Mouse (Mus musculus) megakaryocyte, adult 5-6 weeks (primary cell): ENCODE results near the gene Rab11fip4. TPM values are rescaled to one million over a fixed set of nuclear protein-coding genes. Genes with fewer than 3 reads are reported as not detected.

Experiments
- ATAC-seq: 2 replicates; pipeline ENCODE4 v1.8.0; 2016; ENCODE audit warnings: mild to moderate bottlenecking, inconsistent platforms; ENCODE audit not compliant: poor library complexity, severe bottlenecking
- total RNA-seq, 2 experiments: library from RNA; stranded (forward) in 1 of 2; stranded (reverse) in 1 of 2; fragments of 153-499, 151-499 nt in 1 of 2; fragments of 221-1000, 200-1000 nt in 1 of 2; gene quantifications; 2 replicates each; pipeline versions ENCODE4 v1.2.3 to v1.2.4; 2015 to 2017

Gene Rab11fip4
- total RNA-seq, 2 experiments from 2014 or later: 3.7 to 13.3 TPM

- no peak for ATAC-seq
Measured at GRCm38 (mm10) chr11:79613711-79614110, 22.7 kb downstream of the Rab11fip4 start.

GRCm38 (mm10) chr11:79614880-79615279 is 23.9 kb downstream of the Rab11fip4 start:
- ATAC-seq: no peak

- no peak for ATAC-seq
Measured at GRCm38 (mm10) chr11:79615871-79616270, 24.9 kb downstream of the Rab11fip4 start.

GRCm38 (mm10) chr11:79617991-79618390 is 27.0 kb downstream of the Rab11fip4 start:
- ATAC-seq: no peak

- peak; percentile 97 for ATAC-seq
Measured at GRCm38 (mm10) chr11:79623029-79623428, 32.0 kb downstream of the Rab11fip4 start.

GRCm38 (mm10) chr11:79624801-79625302 is 33.8 kb downstream of the Rab11fip4 start:
- ATAC-seq: peak; percentile 68

- ATAC-seq: peak; percentile 67
Measured at GRCm38 (mm10) chr11:79628716-79629115, 37.7 kb downstream of the Rab11fip4 start.

GRCm38 (mm10) chr11:79629752-79630374 is 38.9 kb downstream of the Rab11fip4 start:
- ATAC-seq: no peak

- no peak for ATAC-seq
Measured at GRCm38 (mm10) chr11:79630521-79630920, 39.5 kb downstream of the Rab11fip4 start.

- ATAC-seq: no peak
Measured at GRCm38 (mm10) chr11:79633366-79633765, 42.4 kb downstream of the Rab11fip4 start.

- no peak for ATAC-seq
Measured at GRCm38 (mm10) chr11:79635661-79636449, 44.8 kb downstream of the Rab11fip4 start.

- ATAC-seq: no peak
Measured at GRCm38 (mm10) chr11:79636481-79636880, 45.5 kb downstream of the Rab11fip4 start.

- no peak for ATAC-seq
Measured at GRCm38 (mm10) chr11:79638691-79639090, 47.7 kb downstream of the Rab11fip4 start.

- peak; percentile 74 for ATAC-seq
Measured at GRCm38 (mm10) chr11:79640940-79641733, 50.1 kb downstream of the Rab11fip4 start.

- no peak for ATAC-seq
Measured at GRCm38 (mm10) chr11:79643730-79644129, 52.7 kb downstream of the Rab11fip4 start.

- no peak for ATAC-seq
Measured at GRCm38 (mm10) chr11:79644717-79645191, 53.7 kb downstream of the Rab11fip4 start.

GRCm38 (mm10) chr11:79646026-79646425 is 55.0 kb downstream of the Rab11fip4 start:
- no peak for ATAC-seq

GRCm38 (mm10) chr11:79646467-79647070 is 55.6 kb downstream of the Rab11fip4 start:
- ATAC-seq: no peak

GRCm38 (mm10) chr11:79647071-79647501 is 56.1 kb downstream of the Rab11fip4 start:
- ATAC-seq: no peak

GRCm38 (mm10) chr11:79650359-79650835 is 59.4 kb downstream of the Rab11fip4 start:
- ATAC-seq: no peak
